Mouse (Mus musculus) thymus, adult 2 months (tissue): ENCODE measurements around the gene Cib3.

Source experiments
- CTCF ChIP-seq: fragments of 200-500 bp; IDR thresholded peaks from 2 replicates; pipeline ENCODE4 v1.5.1; 2012; ENCODE audit warnings: mild to moderate bottlenecking, control low read depth, low read length, moderate library complexity, borderline replicate concordance; ENCODE audit not compliant: control insufficient read depth, poor library complexity, insufficient read depth; ENCODE audit errors: extremely low read depth
- POLR2A ChIP-seq: fragments of 200-500 bp; IDR thresholded peaks from 2 replicates; pipeline ENCODE4 v1.6.1; 2012; ENCODE audit warnings: mild to moderate bottlenecking, low read length, control low read depth, moderate library complexity; ENCODE audit not compliant: control insufficient read depth, poor library complexity, insufficient read depth; ENCODE audit errors: extremely low read depth

GRCm38 (mm10) chr8:72257171-72257901 is 44.7 kb upstream of the Cib3 start:
- TF ChIP-seq CTCF: peak; percentile 33; the same call in 1 of the 2 replicates
- TF ChIP-seq POLR2A: no peak
